Mouse (Mus musculus) stomach, postnatal 0 days (tissue): ENCODE measurements around the gene Plekhg5.

Experiments
- CTCF ChIP-seq: IDR thresholded peaks from 2 replicates; pipeline ENCODE4 v1.5.1; 2016; ENCODE audit warnings: antibody characterized with exemption, low read depth, mild to moderate bottlenecking, moderate library complexity
- EP300 ChIP-seq: optimal IDR thresholded peaks from 2 replicates; pipeline ENCODE3; 2016; ENCODE audit warnings: antibody characterized with exemption

DNA sequence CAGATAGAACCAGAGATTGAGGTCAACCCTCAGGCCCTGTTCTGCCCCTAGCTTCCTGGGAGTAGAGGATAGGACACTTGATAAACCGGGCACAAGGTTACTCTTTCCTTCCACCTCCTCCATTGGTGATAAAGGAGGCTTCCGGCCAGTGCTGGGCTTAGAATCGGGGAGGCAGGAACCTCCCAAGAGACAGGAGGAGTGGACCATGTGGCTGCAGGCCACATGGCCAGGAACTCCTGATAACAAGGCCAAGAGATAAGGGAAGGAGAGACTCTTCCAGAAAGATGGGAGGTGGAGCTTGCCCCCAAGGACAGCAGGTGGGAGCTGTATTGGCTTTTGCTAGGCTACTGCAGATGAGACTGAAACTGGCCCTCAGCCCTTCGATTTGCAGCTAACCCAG lies 78.2 kb downstream of the Plekhg5 start:
- TF ChIP-seq EP300: no peak
- no peak for TF ChIP-seq CTCF
